17 mouse cellular contexts compared by ENCODE assay signal in the genomic region with DNA sequence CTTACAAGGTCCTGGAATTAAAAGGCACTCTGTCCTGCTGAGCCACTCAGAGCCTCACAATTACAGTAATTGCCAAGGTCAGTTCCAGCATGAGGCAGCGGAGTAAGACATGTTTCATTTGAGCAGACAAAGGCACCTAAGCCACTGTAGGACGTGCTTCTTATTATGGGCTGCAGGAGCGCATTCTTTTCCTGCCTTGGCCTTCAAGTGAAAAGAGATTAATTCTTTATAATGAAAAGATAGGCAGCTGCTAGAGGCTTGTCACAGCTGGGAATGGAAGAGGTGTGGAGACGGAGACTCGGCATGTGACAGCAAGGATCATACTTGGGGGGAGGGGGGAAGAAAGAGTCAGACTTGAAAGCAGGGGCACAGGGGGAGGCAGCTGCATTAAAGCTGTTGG.
DNase-seq lines count a peak whose midpoint lies in the region; ATAC-seq lines count a peak whose summit lies in the region.
"Had no signal": no experiment of that assay in that cellular context is flagged by ENCODE, and none has a peak within 500 bp of the region (broad histone marks: within the 10 kb centered on the region; RNA-seq: fewer than 3 reads in every experiment).

No protein-coding gene starts in this region.

- H3K27me3 ChIP-seq in embryonic facial prominence, embryonic 14.5 days (replicated peaks; ENCODE audit: control insufficient read depth, insufficient read depth, low read length): no peaks in the 10 kb centered on the region
- H3K27me3 ChIP-seq in hindbrain, embryonic 15.5 days: no peaks in the 10 kb centered on the region
- H3K27me3 ChIP-seq in midbrain, embryonic 16.5 days (ENCODE audit: control insufficient read depth, insufficient read depth, low read depth, low read length): no peaks in the 10 kb centered on the region
- H3K27me3 ChIP-seq: limb, embryonic 15.5 days had no signal

- H3K4me2 ChIP-seq in embryonic facial prominence, embryonic 14.5 days (ENCODE audit: low read depth, low read length): no peak overlapping the region
- H3K4me2 ChIP-seq in hindbrain, embryonic 15.5 days: no peak overlapping the region
- no peak overlapping the region for H3K4me2 ChIP-seq in midbrain, embryonic 16.5 days (ENCODE audit: low read length)
- H3K4me2 ChIP-seq: heart, embryonic 11.5 days; limb, embryonic 15.5 days; lung, embryonic 14.5 days had no signal

- H3K27ac ChIP-seq in embryonic facial prominence, embryonic 14.5 days (replicated peaks; ENCODE audit: low read depth, low read length): no peak overlapping the region
- H3K27ac ChIP-seq in hindbrain, embryonic 15.5 days (replicated peaks): peak overlapping the region; percentile 66
- H3K27ac ChIP-seq in midbrain, embryonic 16.5 days (ENCODE audit: low read length): peak overlapping the region; percentile 76
- H3K27ac ChIP-seq: limb, embryonic 15.5 days had no signal

- no peaks in the 10 kb centered on the region for H3K36me3 ChIP-seq in embryonic facial prominence, embryonic 14.5 days (ENCODE audit: control insufficient read depth, insufficient read depth, low read length)
- peaks cover 4% of the 10 kb centered on the region for H3K36me3 ChIP-seq in hindbrain, embryonic 15.5 days
- H3K36me3 ChIP-seq in midbrain, embryonic 16.5 days (ENCODE audit: control insufficient read depth, insufficient read depth, low read length): 0 out of 2 replicates have a peak, but pooled peaks cover 2% of the 10 kb centered on the region
- H3K36me3 ChIP-seq: G1E; limb, embryonic 15.5 days had no signal

- peaks cover 11% of the 10 kb centered on the region; the same call in 1 of the 2 replicates for H3K4me1 ChIP-seq in embryonic facial prominence, embryonic 14.5 days (ENCODE audit: control insufficient read depth, insufficient read depth, low read length)
- peaks cover 28% of the 10 kb centered on the region for H3K4me1 ChIP-seq in hindbrain, embryonic 15.5 days (replicated peaks)
- peaks cover 21% of the 10 kb centered on the region for H3K4me1 ChIP-seq in midbrain, embryonic 16.5 days (ENCODE audit: control insufficient read depth, insufficient read depth, low read length)

- DNase-seq in R1 (ENCODE audit: low read depth, low spot score): peak; percentile 19
- peak; percentile 59 for DNase-seq in embryonic facial prominence, embryonic 14.5 days (ENCODE audit: low spot score)
- DNase-seq in layer of hippocampus, postnatal 14 days (ENCODE audit: low spot score in 2 of 2): no peak
- no peak for DNase-seq in lung, postnatal 14 days
- no peak for DNase-seq in lung, adult 18-20 months
- DNase-seq: cerebellum, adult 2 months; gastrocnemius, postnatal 14 days; heart, postnatal 36 days; kidney, adult 2 months; kidney, postnatal 36 days; lung, embryonic 14.5 days had no signal

- ATAC-seq in embryonic facial prominence, embryonic 14.5 days (ENCODE audit: low read depth): peak; percentile 44; the same call in 1 of the 2 replicates
- ATAC-seq in hindbrain, embryonic 15.5 days (ENCODE audit: low FRiP score, low read depth): 0 out of 2 replicates have a peak, but pooled peaks have one; percentile 30
- peak; percentile 48; the same call in 1 of the 2 replicates for ATAC-seq in midbrain, embryonic 16.5 days
- ATAC-seq: activated CD4-positive, CD25-positive, alpha-beta regulatory T cell, adult 4 months had no signal

- H3K9ac ChIP-seq in embryonic facial prominence, embryonic 14.5 days (ENCODE audit: low read depth, low read length): no peak overlapping the region
- no peak overlapping the region for H3K9ac ChIP-seq in hindbrain, embryonic 15.5 days
- H3K9ac ChIP-seq in midbrain, embryonic 16.5 days (ENCODE audit: low read depth, low read length): no peak overlapping the region
- H3K9ac ChIP-seq: limb, embryonic 15.5 days; lung, embryonic 14.5 days had no signal

- no peak overlapping the region for H3K4me3 ChIP-seq in embryonic facial prominence, embryonic 14.5 days (ENCODE audit: low read depth, low read length)
- H3K4me3 ChIP-seq in hindbrain, embryonic 15.5 days: no peak overlapping the region
- no peak overlapping the region for H3K4me3 ChIP-seq in midbrain, embryonic 16.5 days (ENCODE audit: low read depth, low read length)
- H3K4me3 ChIP-seq: limb, embryonic 15.5 days had no signal

- WGBS in embryonic facial prominence, embryonic 14.5 days: 31% methylated on average over 5 of the region's 5 CpGs
- WGBS in hindbrain, embryonic 15.5 days: 15% methylated on average over 5 of the region's 5 CpGs
- WGBS in midbrain, embryonic 16.5 days: 1% methylated on average over 5 of the region's 5 CpGs

- peaks cover 5% of the 10 kb centered on the region; the same call in 1 of the 2 replicates for H3K9me3 ChIP-seq in embryonic facial prominence, embryonic 14.5 days (ENCODE audit: control insufficient read depth, low read length)
- no peaks in the 10 kb centered on the region for H3K9me3 ChIP-seq in hindbrain, embryonic 15.5 days
- no peaks in the 10 kb centered on the region; the same call in 1 of the 2 replicates for H3K9me3 ChIP-seq in midbrain, embryonic 16.5 days (replicated peaks; ENCODE audit: control insufficient read depth, low read length, poor library complexity, severe bottlenecking)
- H3K9me3 ChIP-seq: limb, embryonic 15.5 days had no signal

Comparison
In these comparisons a context has a peak if more than half of its experiments do, and no peak if none do; other contexts are left out.
1. DNase-seq: peak in R1 (single experiment) and embryonic facial prominence, embryonic 14.5 days (single experiment); none in layer of hippocampus, postnatal 14 days (0 of 2), lung, postnatal 14 days (single experiment) and lung, adult 18-20 months (0 of 2).
2. Peak in every context shown above with its lines, with median percentiles within 50 percentile points of each other: ATAC-seq.